Mouse (Mus musculus) adrenal gland, adult 18-20 months (tissue): ENCODE measurements around the gene Pak7. TPM values are rescaled to one million over a fixed set of nuclear protein-coding genes. Genes with fewer than 3 reads are reported as not detected.

ENCODE experiments used
- DNase-seq, 2 experiments: peaks; one replicate each; pipeline ENCODE4 v3.0.0; 2021 to 2022; ENCODE audit warnings: low spot score in 2 of 2
- total RNA-seq, 2 experiments: library from RNA; stranded (reverse); gene quantifications; 1 replicate in 1 of 2; 2 replicates in 1 of 2; pipeline ENCODE4 v1.2.3; 2021

Gene Pak7
- total RNA-seq, 2 experiments from 2014 or later: not detected

DNA sequence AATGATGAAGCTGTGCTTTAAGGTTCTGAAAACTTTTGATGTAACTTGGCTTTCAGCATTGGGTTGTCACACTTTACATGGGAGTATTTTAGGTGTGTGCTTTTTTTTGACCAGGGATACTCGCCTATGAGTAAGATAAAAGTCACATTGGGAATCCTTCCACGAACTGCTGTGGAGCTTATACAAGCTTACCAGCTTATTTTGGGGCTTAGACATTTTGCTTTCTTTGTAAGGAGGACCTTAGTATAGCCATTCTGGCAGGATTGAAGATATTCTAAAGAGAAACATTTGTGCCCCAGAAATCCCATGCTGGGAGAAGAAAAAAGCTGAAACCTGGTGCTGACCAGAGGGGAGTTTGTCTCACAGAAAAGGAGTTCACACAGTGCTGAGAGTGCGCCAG lies 212.7 kb downstream of the Pak7 start:
- no peak for DNase-seq

DNA sequence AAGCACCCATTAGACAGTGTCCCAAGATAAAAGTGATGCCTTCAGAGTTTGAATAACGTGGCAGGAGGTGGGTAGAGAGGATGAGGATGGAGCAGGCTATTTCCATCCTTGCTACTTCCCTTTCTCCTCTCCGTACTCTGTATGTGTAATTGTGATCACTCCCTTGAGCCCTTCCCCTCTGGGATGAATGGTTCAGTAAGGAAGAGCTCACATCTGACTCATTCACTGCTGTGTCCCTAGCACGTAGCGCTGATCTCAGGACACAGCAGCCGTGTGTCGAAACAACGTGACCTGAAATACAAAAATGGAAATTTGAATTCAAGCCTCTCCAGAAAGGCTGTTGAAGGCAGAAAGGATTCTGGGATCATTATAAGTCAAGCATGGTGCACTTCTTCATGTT lies 237.0 kb downstream of the Pak7 start:
- no peak for DNase-seq

DNA sequence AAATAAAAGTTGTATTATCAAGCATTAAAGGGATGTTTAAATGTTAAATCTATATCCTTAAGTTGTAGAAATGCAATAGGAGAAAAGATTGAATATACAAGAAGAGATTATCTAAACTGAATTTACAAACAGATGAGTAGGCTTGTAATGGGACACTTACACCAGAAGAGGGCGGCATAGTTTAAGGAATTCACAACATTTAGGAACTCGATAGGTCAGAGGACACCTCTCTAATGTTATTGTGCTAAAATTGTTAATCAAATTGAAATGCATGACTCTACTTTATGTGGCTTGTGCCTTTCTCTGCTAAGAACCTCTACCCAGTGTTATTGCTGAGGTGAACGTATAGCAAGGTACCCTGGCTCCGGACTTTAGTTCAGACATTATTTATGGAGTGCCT lies 238.2 kb downstream of the Pak7 start:
- no peak for DNase-seq

DNA sequence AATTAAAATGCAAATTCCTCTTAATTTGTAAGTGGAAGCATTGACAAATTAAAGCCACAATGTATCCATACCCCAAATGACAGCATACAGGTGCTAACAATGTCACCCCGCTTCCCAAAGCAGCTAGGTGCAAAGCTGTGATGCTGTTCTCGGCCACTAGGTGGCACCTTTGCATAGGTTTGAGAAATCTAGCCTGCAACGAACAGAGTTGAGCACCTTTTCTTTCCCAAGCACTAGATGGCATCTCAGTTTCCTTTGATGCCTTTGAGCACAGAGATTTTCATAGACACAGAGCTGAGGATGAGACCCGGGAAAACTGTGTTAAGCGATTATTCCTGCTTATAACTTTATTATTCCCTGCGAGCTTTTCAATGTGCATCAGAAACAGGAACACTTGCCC lies 238.8 kb downstream of the Pak7 start:
- peak; percentile 70 to 72 for DNase-seq

DNA sequence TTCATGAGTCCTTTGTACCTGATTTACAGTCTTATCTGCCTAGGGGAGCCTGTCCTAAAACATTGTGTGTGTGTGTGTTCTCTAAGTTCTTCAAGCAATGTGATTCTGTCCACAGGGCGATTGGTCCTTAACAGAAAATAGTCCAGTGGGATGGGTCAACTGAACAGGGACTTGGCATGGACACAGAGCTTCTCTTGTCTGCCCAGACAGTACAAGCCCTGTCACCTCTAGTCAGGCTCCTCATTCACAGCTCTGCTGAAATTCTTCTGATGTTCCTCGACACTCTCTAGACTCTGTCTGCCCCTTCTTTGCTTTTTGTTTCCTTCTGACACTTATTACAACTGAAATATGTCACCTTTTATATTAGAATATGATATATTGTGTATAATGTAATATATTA lies 247.0 kb downstream of the Pak7 start:
- DNase-seq: no peak

DNA sequence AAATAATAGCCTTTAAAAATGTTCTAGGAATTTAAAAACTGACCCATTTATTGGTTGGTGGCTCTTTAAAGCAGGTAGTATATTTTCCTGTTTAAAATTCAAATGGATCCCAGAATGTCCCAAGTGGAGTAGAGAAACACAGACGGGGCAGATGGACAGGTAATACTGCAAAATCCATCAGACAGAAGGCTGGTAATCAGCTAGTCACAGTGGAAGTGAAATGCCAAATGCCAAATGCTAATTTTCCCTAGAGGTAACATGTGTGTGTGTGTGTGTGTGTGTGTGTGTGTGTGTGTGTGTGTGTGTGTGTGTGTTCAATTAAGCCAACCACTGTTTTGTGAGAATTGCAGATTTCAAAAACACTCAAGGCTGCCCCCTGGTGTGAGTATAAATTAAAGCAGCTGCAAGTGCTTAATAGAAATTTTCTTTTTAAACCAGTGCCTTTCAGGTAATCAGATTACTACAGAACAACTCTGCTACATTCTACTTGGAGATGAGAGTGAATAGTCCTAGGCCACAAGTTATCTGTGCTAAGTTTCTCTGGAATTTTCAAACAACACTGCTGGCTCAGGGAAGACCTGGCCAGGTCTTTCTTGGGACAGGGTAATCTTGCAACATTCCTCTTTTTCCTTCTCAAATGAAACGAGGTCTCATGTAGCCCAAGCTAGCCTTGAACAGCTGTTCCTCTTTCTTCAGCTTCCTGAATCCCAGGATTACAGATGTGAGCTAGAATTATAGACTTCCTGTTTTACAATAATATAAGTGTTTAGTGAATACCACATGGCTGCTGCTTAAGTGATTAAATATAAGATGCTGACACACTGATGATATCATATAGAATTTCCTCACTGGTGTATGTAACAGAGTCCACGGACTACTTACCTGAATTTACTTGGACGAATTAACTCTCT lies 248.4 kb downstream of the Pak7 start:
- DNase-seq: peak; percentile 8 to 23

DNA sequence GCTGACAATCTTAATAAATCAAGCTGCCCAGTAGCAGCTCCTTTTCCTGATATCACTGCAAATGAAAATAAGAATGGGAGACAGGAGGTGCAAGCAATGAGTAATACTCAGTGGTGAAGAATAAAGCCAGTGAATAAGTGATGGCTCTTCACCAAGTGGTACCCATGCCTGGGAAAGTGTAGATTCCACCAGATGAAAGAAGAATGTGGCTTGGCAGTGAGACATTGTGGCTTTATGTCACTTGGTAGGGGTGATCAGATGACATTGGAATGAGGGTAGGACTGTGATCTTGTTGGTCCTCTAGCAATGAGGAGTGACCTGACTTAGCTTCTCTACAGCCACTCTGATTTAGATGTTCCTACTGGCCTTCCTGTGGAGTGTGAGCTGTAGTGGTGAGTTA lies 249.3 kb downstream of the Pak7 start:
- DNase-seq: no peak

DNA sequence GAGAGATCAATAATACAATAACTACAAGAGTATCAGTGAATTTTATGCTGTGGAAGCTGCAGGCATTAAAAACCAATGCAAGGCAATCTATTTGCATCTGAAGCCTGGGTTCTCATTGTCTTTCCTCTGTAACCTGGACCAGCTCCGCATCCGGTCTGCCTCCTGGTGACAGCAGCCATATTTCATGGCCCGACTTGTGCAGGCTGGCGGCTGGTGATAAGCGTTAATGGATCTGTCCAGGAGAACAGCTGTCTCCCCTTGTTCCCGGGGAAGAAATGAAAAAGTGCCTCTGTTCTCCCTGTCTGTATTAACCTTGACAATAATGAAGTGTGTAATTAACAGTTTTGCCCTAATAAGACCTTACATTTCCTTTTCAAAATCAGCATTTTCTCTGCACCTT lies 265.9 kb downstream of the Pak7 start:
- no peak for DNase-seq

DNA sequence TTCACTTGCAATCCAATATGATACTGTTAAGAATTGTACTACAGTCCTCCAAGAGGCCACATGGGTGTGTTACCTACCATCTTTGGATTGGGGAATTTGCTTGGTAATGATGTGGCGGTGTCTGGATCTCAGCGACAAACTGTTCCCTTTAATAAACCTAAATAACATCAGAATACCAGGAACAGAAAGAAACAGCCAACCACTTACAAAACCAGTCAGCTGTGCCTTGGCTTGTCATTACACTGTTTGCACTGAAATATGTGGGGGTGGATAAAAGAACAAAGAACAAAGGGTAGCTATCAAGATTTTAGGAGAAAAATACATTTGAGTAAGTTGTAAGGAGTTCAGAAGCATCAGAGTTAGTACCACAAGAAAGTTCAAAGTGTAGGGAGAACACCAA lies 269.8 kb downstream of the Pak7 start:
- DNase-seq: no peak

DNA sequence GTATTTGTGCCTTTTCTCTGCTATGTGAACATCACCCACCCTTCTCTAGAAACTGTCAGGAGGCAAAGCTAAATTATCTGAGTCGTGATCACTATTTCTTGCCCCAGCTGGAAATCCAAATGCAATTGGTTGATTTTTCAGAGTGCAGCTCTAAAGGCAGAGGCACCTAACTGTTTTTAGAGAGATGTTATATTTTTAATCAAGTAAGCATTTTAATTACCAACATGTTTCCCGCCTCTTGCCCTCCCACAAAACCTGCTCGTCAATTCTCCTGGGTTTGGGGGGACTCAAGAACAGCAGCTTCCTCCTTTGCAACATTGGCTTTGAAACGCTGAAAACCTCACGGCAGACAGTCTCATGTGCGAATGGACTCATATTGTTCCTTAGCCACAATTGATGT lies 274.4 kb downstream of the Pak7 start:
- no peak for DNase-seq

DNA sequence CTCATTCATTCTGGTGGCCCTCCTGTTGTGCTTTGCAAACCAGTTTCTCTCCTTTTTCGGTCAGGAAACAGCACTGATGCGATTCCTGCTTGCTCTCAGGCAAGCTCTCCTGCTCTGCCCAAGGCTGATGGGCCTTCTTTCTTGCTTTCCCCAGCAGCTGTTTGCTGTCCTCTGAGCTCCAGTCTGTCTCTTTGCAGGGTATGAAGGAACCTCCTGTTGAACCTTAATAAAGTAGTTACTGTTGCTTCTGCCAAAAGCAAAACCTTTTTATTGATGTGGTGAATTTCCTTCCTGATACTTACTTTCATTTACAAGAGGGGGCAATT lies 278.8 kb downstream of the Pak7 start:
- no peak for DNase-seq

DNA sequence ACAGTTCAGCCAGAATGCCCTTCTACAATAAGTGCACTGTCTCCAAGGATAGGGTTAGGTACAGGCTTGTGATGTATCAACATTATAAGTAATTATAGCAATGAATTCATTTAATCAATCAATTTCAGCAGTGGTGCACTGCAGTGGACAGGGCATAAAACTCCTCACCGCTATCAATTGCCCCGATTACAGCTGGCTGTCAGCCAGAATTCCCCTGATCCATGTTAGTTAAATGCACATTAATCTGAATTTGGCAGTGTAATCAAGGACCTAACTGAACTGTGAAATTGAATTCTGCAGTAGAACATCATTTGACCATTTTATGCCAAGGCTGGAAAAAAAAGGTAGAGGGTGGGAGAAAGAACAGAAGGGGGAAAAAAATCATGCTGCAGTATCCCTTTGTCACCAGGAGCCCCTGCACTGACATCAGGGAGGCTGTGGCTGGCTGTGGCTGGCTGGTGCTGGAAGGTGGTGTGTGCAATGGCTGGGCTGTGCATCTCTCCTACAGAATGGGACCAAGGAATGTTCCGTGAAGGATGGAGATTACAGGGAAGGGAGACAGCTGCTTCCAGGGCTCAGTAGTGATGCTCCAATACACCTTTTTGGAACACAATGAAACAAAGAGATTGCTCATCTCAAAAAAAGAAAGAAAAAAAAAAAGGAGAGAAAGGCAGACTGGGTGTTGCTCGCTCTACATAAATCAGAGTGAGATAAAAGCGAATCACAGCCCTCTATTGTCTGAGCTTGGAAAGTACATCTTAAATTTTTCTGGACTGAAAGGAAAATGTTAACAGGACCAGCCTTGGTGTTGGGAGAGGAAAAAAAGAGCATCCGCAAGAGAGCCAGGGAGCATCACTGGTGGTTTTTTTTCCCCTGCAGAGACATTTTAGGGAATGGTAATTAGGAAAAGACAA lies 279.4 kb downstream of the Pak7 start:
- no peak for DNase-seq

DNA sequence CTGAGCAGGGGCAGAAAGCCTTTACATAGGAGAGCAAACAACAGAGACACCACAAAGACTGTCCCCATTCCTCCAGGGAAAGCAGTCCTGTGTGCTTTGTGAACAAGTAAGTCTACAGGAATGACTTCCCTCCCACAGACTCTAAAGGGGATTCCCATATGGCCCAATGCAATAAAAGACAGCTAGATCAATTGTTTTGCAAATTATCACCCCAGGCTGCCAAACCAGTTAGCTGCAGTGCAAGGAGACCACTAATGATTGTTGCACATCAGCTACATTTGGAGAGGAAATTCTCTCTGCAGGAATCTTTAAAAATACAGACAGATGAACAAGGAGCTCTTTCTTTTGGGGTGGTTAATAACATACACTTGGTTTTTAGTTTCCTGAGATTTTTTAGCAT lies 280.2 kb downstream of the Pak7 start:
- no peak for DNase-seq

DNA sequence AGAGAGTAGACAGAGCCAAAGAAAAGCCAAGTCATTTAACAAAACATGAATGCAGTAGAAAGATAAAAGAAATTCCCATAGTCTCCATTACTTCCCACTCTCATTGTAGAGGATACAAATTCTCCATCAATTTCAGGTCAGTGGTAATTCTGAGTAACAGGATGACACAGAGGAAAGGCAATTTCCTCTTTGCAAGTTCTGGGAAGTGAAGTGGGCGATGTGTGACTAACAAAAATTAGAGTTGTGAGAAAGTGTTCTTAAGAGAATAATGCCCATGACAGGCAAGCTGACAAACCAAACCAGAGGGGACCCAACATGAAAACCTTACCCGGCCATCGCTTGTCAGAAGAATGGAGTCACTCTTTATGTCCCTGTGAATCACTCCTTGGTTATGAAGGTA lies 290.6 kb downstream of the Pak7 start:
- DNase-seq: no peak

DNA sequence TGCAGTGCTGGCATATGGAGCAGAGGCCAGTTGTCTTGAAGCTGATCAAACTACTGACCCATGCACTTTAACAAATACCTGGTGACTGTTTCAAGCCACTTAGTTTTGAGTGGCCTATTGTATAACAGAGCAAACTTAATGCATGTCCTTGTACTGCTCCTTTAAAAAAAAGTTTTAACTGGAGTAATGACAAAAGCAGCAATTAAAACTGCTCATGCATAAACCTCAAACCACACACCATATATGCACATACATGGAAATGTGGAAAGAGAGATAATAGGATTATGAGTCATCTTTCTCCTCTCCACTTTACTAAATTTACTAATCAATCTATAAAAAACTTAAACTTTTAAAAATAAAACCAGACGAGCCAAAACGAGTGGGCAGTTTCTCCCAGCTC lies 291.8 kb downstream of the Pak7 start:
- no peak for DNase-seq

DNA sequence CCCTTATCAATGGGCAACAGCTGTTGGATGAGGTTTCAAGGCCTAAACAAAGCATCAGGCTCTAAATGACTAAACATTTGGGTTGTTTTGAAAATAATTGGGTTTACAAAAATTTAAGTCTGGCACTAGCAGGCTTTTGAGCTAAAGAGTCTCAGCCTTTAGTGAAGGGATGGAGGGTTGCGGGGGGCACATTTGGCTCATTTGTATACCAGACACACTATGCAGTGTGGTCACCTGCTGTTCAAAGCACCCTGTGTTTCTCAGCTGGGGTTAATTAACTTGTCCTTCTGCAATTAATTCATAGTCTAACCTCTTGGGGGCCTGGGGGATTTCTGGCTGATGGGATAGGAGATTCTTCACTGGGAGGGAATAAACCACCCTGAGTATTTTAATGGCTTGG lies 323.4 kb downstream of the Pak7 start:
- DNase-seq: no peak

DNA sequence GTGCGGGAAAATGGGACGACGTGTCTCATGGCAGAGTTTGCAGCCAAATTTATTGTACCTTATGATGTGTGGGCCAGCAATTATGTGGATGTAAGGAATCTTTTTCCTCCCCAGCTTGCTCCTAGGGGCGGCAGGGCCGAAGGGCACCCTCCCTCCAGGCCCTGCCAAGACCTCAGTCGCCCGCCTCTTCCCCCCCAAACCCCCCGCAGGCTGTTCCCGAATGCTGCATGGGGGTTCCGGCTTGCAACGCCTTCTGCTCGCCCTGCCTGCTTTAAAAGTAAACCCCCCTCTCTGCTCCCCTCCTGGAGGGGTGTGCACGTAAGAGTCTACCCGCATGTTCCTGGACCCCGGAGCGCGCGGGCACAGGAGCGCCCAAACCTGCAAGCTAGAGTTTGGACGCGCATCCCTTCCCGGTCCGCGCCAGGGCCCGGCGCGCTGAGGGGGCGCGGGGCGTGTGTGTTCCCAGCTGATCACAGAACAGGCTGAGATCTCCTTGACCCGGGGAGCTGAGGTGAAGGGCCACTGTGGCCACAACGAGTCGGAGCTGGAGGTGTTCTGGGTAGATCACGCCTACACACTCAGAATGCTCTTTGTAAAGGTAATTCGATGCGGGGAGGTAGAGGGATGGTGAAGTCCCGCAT lies 328.6 kb downstream of the Pak7 start:
- no peak for DNase-seq

DNA sequence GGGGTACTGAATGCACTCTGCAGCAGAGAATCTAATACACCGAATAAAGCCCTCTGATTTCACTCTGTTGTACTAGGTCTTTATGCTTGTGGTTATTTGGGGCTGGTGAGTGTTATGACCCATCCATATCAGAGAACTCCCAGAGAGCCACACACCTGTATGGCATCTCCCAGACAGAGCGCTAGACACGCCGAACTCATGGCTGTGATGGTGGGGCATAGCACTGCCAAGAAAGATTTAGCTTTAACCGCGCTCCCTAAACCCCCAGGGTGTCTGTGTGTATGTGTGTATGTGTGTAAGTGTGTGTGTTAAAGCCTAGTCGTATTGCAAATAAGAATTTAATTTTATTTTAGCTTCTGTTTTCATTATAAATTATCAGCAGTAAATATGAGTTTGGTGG lies 329.4 kb downstream of the Pak7 start:
- no peak for DNase-seq

DNA sequence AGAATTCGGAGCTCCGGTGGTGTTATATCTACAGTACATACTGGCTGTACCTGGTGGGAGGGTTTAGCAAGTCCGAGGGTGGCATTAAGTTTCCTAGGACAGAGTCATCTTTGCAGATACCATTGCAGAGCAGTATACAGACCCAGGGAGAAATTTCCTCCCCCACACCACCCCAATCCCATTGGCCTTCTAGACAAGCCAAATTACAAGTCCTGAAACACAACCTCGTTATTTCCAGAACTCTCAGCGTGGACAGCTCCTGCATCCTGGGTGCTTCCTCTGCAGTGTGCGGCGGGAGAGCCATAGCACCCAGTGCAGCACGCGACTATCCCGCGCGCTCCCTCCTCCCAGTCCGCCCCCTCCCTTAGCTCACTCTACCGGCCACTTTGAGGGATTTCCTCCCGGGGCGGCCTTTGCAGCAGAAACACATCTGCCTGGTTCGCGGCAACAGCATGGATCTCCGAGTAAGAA lies 329.9 kb downstream of the Pak7 start:
- no peak for DNase-seq

DNA sequence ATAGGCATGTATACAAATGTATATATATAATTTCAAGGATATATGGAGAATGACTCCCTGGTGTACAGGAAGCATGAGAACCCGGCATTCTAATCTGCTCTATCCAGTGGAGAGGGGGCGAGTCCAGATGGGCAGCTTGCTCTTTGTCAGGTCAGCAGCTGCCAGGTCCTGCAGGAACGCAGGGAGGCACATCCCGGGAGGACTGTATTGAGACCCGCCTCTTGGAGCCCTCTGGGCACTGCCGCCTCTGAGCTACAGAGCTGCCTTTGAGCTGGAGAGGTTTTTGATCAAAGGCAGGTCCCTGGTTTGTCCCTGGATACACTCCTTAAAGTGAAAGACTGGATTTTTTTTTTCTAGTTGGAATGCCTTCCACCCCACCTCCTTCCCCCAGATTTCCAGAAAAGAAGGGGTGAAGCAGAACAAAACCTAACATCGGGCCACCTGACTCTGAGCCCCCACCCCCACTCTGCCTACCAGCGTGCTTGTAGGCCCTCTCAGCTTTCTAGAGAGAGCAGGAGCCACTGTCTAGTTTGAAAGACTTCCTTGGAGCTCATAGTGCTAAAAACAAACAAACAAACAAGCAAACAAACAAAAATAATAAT lies 336.0 kb downstream of the Pak7 start, which contains the start of gene Lamp5:
Lamp5 (plus strand) TSS at position 552 of the 602 bp plus-strand sequence.
- no peak for DNase-seq
